Mouse (Mus musculus): ENCODE measurements around the gene Extl1.
"Not testable (repeated sequence)": the region's sequence is repeated elsewhere in the genome, so short reads cannot be mapped to it uniquely, and the experiment has no call there.

The Extl1 gene

DNA sequence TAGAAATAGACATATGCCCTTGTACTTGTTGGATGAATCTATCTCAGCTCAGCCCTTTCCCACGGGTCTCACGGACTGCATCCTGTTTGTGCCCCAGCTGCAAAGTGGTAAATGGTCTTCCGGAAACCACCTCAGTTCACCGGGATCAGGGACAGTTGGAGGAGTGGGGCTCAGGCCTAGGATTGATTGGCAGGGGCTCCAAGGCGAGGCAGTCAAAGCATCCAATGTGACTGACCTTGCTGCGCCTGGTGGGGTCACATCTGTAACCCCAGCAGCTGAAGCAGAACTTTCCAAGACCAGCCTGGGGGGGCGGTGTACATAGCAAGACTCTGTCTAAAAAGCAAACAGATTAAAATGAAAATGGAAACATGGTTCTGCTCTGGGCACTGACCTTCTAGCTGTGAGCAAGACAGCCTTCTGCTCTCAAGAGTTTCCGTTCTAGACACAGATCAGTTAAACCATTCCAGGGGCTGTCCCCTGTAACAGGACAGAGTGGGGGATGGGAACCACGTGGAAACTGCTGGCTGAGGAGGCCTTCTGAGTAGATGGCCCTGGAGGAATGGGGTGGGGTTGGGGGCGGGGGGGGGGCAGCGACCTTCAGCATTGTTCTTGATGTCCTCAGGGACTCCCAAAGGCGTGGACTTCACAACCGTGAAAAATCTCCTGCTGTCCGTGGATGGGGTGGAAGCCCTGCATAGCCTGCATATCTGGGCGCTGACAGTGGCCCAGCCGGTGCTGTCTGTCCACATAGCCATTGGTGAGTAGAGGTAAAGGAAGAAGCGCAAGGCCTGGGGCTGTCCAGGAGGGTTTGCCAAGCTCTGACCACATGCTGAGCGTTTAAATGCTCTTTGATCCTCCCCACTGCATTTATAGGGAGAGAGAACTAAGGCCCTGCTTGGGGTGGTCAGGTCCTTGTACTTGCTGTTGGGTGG is 32.1 kb downstream of the Extl1 start:
- DNase-seq (ENCODE audit: low spot score): no peak

DNA sequence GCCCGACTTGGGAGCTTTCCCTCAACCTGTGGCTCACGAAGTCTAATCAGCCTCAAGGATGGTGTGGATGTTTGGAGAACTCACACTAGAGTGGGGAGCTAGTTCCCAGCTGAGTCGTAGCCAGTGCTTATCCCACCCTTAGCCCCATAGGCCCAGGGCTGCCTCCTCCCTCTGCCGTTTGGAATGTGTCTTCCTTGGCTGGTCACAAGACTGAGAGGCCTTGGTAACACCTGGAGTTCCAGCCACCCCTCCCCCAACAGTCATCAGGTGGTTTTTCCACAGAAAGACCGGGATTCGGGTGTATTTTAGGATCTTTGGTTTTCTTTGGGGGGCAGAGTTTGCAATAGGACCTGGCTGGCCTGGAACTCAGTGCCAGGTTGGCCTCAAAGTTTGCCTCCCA is 33.0 kb downstream of the Extl1 start:
- no peak for DNase-seq (ENCODE audit: low spot score)

DNA sequence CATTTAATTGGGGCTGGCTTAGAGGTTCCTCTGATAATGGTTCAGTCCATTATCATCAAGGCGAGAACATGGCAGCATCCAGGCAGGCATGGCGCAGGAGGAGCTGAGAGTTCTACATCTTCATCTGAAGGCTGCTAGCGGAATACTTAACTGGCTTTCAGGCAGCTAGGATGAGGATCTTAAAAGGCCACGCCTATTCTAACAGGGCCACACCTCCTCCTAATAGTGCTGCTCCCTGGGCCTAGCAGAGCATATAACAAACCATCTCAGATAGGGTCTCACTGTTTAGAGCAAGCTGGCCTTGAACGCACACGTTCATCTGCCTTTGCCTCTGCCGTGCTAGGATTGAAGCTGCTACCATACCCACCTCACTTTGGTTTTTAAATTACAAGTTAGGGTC is 33.8 kb downstream of the Extl1 start:
- no peak for DNase-seq (ENCODE audit: low spot score)

DNA sequence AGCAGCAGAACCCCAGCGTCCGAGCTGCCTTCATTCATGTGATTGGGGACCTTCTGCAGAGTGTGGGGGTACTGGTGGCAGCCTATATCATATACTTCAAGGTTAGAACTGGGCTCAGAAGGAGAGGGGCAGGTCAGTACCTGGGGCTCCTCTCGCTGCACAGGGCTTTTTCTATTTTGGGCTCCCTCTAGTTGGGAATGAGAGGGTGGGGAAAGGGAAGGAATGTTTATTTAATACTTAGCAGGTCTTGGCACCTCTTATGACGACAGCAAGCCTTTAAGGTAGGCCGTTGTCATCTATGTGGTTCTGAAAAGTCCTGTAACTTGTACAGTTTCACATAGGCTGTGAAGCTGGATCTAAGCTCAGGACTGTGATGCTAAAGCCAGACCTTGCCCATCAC is 35.1 kb downstream of the Extl1 start:
- DNase-seq (ENCODE audit: low spot score): no peak

DNA sequence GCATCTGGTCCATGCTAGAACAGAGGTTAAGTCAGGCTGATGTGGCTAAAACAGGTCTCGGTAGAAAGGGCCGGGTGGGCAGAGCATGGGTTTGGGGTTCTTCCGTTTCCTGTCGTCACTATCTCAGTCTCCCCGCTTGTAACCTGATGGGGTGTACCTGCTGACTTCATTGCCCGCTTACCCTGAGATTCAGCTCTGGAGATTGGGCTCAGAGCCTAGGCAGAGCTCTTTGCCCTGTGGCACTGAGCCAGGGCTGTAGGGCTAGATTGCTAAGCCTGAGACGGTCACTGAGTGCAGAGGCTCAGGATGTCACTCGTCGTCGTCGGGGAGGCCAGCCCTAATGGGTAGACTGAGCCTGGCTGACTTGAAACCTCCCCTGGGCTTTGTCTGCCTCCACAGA is 35.6 kb downstream of the Extl1 start:
- DNase-seq (ENCODE audit: low spot score): peak; percentile 7

DNA sequence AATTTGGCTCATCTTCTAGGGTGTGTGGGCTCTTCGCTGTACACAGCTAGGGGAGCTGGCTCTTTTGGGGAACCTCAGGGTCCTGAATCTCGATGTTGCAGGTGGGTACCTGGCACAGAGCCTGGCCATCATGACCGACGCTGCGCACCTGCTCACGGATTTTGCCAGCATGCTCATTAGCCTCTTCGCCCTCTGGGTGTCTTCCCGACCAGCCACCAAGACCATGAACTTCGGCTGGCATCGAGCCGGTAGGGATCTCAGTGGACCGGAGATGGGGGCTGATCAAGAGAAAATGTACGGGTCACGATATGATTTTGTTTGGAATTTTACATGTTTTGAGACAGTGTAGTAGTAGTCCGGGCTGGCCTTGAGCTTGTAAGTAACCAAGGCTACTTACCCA is 37.8 kb downstream of the Extl1 start:
- no peak for DNase-seq (ENCODE audit: low spot score)

DNA sequence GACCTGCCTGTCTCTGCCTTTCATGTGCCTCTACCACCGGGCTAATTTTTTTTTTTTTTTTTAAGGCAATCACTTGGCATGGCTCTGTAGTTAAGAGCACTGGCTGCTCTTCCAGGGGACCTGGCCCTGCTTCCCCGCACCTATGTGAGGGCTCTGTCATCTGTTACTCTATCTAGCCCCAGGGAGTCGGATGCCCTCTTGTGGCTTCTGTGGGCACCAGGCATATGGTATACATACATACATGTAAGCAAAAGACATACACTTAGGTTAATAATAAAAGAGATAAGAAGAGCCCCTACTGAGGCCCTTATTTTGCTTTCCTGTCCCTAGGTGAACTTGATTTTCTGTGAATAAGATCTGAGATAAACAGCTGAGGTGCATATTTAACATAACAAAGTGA is 39.0 kb downstream of the Extl1 start:
- DNase-seq (ENCODE audit: low spot score): no peak

DNA sequence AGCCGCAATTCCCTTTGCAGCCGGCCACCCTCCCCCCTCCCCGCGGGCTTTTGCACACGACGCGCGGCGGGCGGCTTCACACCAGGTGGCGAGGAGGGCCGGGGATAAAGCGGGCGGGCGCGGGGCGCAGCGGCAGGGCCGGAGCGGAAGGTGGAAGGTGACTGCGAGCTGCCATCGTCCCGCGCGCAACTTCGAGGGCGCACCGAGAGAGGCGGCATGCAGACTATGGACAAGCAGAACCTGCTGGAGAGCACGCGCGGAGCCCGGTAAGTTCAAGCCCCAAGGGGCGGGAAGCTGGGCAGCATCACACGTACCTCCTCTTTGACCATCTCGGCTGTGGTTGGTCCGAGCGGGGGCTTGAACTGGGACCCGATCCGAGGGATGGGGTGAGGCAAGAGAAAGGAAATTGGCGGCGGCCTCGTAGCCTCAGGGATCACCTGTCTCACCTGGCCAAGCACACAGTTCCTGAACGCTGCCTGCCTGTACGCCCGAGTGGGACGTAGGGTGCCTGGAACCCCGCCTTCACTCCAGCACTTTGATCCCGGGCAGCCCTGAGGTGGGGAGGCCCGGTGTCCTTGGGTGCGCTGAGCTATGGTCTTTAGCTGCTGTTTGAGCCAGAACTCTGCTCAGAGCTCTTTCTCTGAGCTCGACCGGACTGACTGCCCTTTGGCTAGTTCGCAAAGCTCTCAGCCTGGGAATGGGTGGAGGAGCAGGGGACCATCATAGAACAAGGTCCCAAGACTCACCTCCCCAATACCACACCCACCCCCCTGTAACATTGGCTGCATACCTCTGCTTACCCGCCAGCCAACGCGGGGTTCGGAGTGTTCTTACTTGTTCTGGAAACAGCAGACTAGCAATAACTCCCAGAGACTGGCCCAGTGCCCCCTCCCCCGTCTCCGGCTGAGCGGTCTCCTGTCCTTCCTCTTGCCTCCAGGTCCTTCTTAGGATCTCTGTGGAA is 40.3 kb downstream of the Extl1 start, which contains the start of gene Slc30a2:
Gene Slc30a2 (plus strand): TSS at position 111 of the 961 bp plus-strand sequence.
- DNase-seq (ENCODE audit: low spot score): no peak

DNA sequence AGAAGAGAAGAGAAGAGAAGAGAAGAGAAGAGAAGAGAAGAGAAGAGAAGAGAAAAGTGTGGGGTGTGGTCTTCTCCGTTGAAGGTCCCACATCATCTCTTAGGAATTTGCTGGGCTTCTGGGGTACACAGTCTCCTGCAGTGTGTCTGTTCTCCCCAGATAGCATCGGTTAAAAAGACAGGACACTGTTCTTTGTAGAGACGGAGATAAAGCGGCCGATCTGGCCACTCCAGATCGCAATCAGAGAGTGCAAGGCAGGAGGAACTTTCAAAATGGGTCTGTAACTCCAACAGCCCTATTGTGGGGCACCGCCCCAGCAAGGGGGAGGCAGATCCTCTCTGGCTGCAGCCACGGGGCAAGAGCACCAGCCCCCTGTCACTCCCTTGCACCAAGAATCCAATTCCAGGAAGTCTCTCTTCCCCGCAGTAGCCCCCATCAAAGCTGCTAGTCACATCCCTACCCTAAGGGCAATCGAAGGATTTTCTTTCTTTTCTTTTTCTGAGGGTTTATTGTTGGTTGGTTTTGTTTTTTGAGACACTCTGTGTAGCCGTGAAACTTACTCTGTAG is 41.4 kb downstream of the Extl1 start:
- DNase-seq (ENCODE audit: low spot score): no peak

DNA sequence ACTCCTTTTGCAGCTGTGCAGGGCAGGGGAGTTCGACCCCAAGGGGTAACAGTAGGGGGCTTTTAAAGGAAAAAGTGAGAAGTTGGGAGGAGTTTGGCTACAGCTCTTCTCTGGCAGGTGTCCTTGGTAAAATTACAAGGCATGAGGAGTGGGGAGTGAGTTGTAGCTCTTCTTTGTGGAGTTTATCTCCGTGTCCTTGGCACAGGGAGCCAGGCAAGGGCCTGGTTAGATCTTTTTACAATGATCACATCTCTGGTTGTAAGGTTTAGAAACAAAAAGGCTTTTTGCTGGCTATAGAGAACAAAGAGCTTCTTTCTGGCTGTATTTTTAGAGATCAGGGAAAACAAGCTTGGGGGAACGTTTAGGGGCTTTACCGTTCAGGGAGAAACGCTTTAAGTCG is 42.4 kb downstream of the Extl1 start:
- not testable (repeated sequence) for DNase-seq (ENCODE audit: low spot score)

DNA sequence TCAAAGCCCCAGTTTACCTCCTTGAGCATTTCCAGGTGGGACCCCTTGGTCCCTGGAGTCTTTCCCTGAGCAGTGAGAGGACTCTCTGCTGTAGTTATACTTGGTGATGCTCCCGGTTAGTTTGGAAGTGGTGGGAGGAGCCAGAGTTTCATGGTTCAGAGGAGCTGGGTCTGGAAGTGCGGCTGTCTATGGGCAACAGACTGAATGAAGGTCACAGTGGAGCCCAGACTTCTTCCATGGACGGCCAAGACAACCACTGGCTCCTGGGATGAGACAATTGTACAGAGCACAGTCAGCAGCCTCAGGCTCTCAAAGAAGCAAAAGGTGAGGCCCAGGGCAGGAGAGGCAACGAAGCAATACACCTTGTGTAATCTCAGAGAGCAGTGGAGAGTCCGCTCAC is 53.4 kb downstream of the Extl1 start:
- no peak for DNase-seq (ENCODE audit: low spot score)

DNA sequence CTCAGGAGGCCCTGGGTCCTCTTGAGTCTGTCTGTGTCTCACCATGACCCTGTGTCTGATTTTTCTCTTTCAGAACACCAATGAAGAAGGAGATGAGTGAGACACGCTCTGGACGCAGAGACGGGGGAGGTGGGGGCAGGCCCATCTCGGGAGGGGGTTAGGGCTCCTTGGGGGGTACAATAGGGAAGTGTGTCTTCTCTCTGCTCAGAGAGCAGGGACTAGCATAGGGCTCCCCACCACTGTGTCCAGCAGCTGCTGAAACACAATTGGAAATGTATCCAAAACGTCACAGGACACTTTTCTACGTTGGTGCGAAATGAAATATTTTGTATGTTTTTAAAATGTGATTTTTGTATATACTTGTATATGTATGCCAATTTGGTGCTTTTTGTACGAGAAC is 54.8 kb downstream of the Extl1 start:
- DNase-seq (ENCODE audit: low spot score): no peak

DNA sequence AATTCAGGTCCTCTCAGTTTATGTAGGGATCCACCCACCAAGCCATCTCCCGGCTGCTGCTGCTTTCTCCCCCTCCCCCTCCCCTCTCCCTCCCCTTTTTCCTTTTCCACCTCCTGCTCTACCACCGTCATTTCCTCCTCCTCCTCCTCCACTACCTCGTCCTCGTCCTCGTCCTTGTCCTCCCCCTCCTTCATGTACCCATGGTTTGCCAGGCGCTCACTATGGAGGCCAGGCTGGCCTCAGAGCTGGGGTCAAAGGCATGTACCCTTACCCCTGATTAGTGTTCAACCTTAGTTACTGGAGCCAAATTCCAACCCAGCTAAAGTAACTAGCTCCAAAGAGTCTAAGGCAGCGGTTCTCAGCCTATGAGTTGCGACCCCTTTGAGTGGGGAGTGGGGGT is 55.5 kb downstream of the Extl1 start:
- DNase-seq (ENCODE audit: low spot score): no peak

DNA sequence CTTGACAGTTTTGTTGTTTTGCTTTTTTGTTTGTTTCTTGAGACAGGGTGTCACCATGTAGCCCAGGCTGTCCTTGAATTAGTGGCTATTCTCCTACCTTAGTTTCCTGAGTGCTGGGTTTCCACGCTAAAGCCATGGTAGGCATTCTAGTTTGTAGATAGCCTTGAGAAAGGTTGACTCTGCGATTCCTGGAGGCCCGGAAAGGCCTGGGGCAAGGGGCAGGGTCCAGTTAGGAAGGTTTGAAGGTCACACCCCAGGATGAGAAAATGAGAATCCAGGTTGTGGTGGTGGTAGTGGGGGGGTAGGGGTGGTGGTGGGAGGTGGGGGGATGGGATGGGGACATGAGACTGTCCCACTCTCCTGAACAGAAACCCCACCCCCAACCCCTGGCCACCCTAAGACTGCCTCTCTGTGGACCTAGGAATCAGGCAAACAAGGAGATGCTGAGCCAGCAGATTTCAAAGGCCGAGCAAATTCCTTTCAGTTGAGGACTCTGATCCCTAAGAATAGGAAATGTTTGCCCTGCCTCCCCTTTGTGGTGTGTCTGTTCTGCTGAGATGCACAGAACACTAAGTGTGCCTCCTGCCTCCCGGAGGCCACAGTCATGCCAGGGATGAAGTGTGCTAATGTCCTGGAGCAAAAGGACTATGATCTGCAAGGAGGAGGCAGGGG is 56.7 kb downstream of the Extl1 start:
- no peak for DNase-seq (ENCODE audit: low spot score)

DNA sequence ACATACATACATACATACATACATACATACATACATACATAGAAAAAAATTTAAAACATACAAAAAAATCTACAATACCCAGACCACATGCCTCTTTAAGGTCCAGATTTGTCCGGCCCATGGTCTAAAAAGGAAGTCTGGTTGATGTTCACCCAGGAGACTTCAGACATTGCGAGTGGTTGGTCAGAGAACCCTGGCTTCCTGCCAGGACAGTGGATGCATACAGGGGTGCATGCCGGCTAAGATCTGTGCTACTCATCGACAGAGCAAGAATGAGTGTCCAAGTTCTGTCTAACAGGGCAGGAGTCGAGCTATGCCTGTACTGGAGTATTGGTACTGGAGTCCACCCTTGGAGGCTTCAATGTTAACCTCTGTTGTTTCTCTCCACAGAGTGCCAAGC is 59.0 kb downstream of the Extl1 start:
- DNase-seq (ENCODE audit: low spot score): no peak

DNA sequence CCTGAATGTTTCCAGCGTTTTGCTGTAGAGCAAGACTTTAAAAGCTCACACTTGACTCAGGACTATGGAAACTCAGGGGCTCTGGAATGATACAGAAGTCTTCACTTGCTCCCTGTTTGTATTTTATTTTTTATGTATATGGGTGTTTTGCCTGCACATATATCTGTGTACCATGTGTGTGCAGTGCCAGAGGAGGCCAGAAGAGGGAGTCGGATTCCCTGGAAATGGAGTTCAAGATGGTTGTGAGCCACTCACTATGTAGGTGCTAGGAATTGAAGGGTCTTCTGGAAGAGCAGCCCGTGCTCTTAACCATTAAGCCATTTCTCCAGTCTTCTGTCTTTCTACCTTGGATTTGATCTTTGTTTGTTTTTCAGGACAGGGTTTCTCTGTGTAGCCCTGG is 62.1 kb downstream of the Extl1 start:
- no peak for DNase-seq (ENCODE audit: low spot score)

DNA sequence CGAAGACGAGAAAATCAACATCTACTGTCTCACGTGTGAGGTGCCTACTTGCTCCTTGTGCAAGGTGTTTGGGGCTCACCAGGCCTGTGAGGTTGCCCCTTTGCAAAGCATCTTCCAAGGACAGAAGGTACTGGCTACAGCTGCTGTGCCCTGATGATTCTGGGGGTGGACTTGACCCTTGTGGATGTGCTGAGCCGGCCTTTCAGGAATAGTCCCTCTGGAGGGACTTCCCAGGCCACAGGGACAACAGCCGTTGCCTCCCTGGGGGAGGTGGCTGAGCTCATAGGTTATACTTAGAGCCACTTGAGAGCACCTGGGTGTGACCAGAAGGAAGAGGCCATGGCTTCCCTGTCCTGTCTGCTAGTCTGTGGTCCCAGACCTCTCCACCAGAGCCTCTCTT is 64.0 kb downstream of the Extl1 start:
- no peak for DNase-seq (ENCODE audit: low spot score)

DNA sequence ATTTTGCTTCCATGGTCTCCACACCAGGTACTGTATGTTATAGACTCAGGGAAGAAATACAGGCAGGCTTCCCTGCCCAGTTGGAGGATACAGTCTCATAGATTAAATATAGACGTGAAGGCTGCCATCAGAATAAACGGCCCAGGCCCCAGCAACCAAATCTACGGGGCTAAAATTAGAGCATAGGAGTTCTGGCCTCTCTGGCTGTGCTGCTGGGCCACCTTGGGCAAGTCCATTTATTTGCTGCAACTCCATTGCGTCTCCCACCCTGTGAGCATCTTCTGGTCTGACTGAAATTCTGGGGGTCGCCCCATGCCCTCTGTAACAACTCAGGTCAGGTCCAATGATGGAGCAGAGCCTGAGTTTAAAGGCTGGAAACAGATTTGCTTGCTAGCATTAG is 64.6 kb downstream of the Extl1 start:
- no peak for DNase-seq (ENCODE audit: low spot score)

DNA sequence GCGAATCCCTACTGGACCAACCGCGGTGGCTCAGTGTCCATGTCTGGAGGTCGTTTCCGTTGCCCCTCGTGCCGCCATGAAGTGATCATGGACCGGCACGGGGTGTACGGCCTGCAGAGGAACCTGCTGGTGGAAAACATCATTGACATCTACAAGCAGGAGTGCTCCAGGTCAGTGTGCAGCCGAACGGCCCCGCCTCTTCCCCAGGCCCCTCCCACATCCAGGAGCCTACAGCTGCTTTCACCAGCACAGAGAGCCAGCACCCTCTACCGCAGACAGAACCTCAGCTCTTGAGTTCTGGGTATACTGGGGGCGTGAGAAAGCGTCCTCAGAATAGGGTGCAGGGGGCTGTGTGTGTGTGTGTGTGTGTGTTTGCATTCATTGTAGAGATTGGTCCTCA is 67.3 kb downstream of the Extl1 start:
- no peak for DNase-seq (ENCODE audit: low spot score)

DNA sequence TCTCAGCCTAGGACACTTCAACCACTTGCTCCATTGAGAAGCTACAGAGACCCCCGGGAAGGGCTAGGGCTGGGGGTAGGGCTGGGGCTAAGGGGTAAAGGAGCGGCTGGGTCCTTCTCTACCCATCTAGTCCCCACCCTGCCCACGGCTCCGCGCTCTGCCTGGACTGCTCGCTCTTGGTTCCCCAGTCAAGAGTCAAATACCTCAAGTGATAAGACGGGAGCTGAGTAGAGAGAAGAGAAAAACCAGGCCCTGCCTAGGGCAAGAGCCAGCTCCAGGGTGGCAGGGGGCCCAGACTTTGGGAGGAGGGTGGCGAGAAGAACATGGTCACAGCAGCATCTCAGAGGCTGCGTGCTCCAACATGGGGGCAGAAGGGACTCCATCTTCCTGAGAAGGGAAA is 68.2 kb downstream of the Extl1 start:
- DNase-seq (ENCODE audit: low spot score): no peak

DNA sequence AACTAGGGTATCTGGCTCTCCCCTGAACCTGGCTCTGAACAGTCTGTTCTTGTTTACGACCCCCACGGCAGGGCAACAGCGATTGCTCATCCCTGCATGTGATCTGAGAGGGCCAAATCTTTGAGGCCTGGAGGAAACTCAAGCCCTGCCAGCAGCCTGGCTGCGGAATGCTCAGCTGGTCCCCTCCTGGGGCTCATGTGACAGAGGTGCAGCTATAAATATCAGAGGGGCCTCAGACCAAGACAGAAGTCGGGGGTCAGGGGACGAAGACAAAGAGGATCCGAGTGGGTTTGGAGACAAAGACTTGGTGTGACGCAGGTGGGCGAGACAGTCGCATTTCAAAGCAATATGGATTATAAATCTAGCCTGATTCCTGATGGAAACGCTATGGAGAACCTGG is 68.8 kb downstream of the Extl1 start, which contains the start of gene Trim63:
Gene Trim63 (plus strand): TSS at position 245 of the 400 bp plus-strand sequence.
- no peak for DNase-seq (ENCODE audit: low spot score)

DNA sequence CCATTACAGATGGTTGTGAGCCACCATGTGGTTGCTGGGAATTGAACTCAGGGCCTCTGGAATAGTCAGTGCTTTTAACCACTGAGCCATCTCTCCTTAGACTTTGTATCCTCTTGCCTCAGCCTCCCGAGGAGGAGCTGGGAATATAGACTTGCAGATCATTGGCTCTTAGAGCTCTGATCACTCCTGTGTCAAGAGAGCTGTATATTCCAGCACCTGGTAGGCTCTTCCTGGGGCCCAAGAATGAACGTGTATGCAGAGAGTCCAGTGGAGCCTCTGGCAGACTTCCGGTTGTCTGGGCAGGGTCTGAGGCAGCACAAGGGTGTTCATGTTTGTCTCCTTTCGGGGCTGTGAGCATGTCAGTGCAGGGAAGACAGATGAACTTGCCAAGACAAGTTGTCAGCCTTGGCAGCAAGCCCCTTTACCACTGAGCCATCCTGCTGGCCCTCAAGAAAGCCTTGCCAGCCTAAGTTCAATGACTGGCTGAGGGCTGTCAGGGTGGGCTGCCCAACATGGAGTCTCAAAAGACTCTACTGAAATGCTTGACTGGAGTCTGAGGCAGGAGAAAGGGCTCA is 69.5 kb downstream of the Extl1 start:
- DNase-seq (ENCODE audit: low spot score): no peak
